ENCODE assay signal across 8 mouse cellular contexts in the genomic region with DNA sequence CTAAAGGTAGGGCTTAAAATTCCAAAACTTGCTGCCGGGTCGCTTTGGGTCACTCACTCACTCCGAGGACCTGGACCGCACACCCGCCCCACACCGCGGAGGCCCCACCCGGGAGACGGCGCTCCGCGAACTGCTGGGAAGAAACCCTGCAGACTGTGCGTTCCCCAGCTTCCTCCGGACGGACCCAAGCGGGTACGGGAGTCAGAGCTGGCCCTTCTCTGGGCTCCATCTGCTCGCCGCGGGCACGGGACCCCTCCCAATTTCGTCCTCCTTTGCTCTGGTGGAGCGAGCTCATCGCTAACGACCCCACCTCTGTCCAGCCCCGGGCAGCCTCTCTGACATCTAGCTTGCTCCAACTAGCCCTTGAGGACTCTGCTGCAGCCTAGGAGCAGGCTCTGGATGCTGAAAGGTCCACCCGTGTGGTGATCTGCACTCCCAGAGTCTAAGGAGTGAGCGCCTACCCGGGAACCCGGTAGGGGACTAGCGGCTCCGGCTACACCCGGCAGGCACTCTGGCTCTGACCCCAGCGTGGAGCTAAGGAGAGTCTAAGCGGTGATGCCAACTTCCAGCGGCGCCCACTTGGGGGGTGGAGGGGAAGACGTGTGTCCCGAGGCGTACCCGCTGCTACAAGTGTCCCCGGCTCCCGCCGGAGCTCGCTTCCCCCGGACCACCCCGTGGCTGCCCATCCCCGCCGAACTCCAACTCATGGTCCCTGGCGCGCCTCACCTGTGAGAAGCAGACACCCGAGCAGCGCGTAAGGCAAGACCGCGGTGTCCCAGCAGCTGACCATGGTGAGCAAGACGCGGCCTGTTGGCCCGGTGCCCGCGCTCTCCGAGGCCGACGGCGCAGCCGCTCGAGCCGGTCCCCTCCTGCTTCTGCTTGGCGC. TPM values are rescaled to one million over a fixed set of nuclear protein-coding genes. Genes with fewer than 3 reads are reported as not detected.
DNase-seq lines count a peak whose midpoint lies in the region; ATAC-seq and TF ChIP-seq lines count a peak whose summit lies in the region.

No protein-coding gene starts in this region.

- ATAC-seq in heart, embryonic 15.5 days (replicated peaks; ENCODE audit: insufficient number of reproducible peaks, insufficient read depth, low FRiP score, low read depth), result peak; percentile 44
- ATAC-seq in limb, embryonic 13.5 days (ENCODE audit: low FRiP score, low read depth), result peak; percentile 70
- ATAC-seq in midbrain, embryonic 13.5 days, result peak; percentile 69

- DNase-seq in left cerebral cortex, adult 2 months (ENCODE audit: extremely low spot score in 1 of 2, low spot score in 2 of 2), result peak in 1 of 2 experiments; percentile 10
- DNase-seq in left cerebral cortex, postnatal 25 days (ENCODE audit: low spot score in 2 of 2), result no peak
- DNase-seq in embryonic facial prominence, embryonic 10.5 days (ENCODE audit: low spot score), result peak; percentile 71
- DNase-seq in testis, postnatal 10 days (ENCODE audit: low spot score), result peak; percentile 73
- DNase-seq in frontal cortex, postnatal 36 days (ENCODE audit: low spot score in 2 of 2), result no peak

- H3K27ac ChIP-seq in left cerebral cortex, adult 2 months, result peak overlapping the region; percentile 68
- peak overlapping the region; percentile 69 for H3K27ac ChIP-seq in embryonic facial prominence, embryonic 10.5 days (replicated peaks)
- peak overlapping the region; percentile 69 for H3K27ac ChIP-seq in heart, embryonic 15.5 days
- H3K27ac ChIP-seq in limb, embryonic 13.5 days, result no peak overlapping the region
- H3K27ac ChIP-seq in midbrain, embryonic 13.5 days, result no peak overlapping the region

- peaks cover 100% of the 10 kb centered on the region for H3K27me3 ChIP-seq in embryonic facial prominence, embryonic 10.5 days (replicated peaks; ENCODE audit: low read depth, poor library complexity, severe bottlenecking)
- H3K27me3 ChIP-seq in heart, embryonic 15.5 days, result peaks cover 76% of the 10 kb centered on the region
- peaks cover 96% of the 10 kb centered on the region for H3K27me3 ChIP-seq in limb, embryonic 13.5 days
- H3K27me3 ChIP-seq in midbrain, embryonic 13.5 days, result peaks cover 94% of the 10 kb centered on the region

- peaks cover 21% of the 10 kb centered on the region for H3K4me1 ChIP-seq in embryonic facial prominence, embryonic 10.5 days
- H3K4me1 ChIP-seq in heart, embryonic 15.5 days (replicated peaks), result peaks cover 25% of the 10 kb centered on the region
- H3K4me1 ChIP-seq in limb, embryonic 13.5 days, result peaks cover 18% of the 10 kb centered on the region
- peaks cover 17% of the 10 kb centered on the region for H3K4me1 ChIP-seq in midbrain, embryonic 13.5 days (replicated peaks)

- H3K36me3 ChIP-seq in embryonic facial prominence, embryonic 10.5 days (replicated peaks), result no peaks in the 10 kb centered on the region
- no peaks in the 10 kb centered on the region for H3K36me3 ChIP-seq in heart, embryonic 15.5 days
- H3K36me3 ChIP-seq in limb, embryonic 13.5 days, result no peaks in the 10 kb centered on the region
- no peaks in the 10 kb centered on the region for H3K36me3 ChIP-seq in midbrain, embryonic 13.5 days

- H3K4me2 ChIP-seq in heart, embryonic 15.5 days, result peak overlapping the region; percentile 90
- peak overlapping the region; percentile 89 for H3K4me2 ChIP-seq in limb, embryonic 13.5 days (replicated peaks)
- peak overlapping the region; percentile 64 for H3K4me2 ChIP-seq in midbrain, embryonic 13.5 days (replicated peaks)

- H3K9ac ChIP-seq in heart, embryonic 15.5 days, result peak overlapping the region; percentile 62
- peak overlapping the region; percentile 53 for H3K9ac ChIP-seq in limb, embryonic 13.5 days
- peak overlapping the region; percentile 50 for H3K9ac ChIP-seq in midbrain, embryonic 13.5 days (replicated peaks)

- no peaks in the 10 kb centered on the region for H3K9me3 ChIP-seq in embryonic facial prominence, embryonic 10.5 days
- H3K9me3 ChIP-seq in heart, embryonic 15.5 days (replicated peaks), result no peaks in the 10 kb centered on the region
- H3K9me3 ChIP-seq in limb, embryonic 13.5 days, result no peaks in the 10 kb centered on the region
- H3K9me3 ChIP-seq in midbrain, embryonic 13.5 days, result no peaks in the 10 kb centered on the region; the same call in 1 of the 2 replicates

- H3K4me3 ChIP-seq in left cerebral cortex, adult 2 months, result peak overlapping the region; percentile 43
- H3K4me3 ChIP-seq in embryonic facial prominence, embryonic 10.5 days, result peak overlapping the region; percentile 60
- peak overlapping the region; percentile 62 for H3K4me3 ChIP-seq in heart, embryonic 15.5 days
- peak overlapping the region; percentile 52 for H3K4me3 ChIP-seq in limb, embryonic 13.5 days
- peak overlapping the region; percentile 42 for H3K4me3 ChIP-seq in midbrain, embryonic 13.5 days (replicated peaks)

- under 1% methylated on average over 69 of the region's 69 CpGs for WGBS in embryonic facial prominence, embryonic 10.5 days
- under 1% methylated on average over 69 of the region's 69 CpGs for WGBS in heart, embryonic 15.5 days
- WGBS in limb, embryonic 13.5 days, result under 1% methylated on average over 58 of the region's 69 CpGs
- under 1% methylated on average over 68 of the region's 69 CpGs for WGBS in midbrain, embryonic 13.5 days

- TF ChIP-seq CTCF in left cerebral cortex, adult 2 months (IDR thresholded peaks at IDR 0.05), result no peak

- intact Hi-C loops in left cerebral cortex, adult 2 months (cut with DNase I), result loop anchor here (5.0 to 10.0 kb wide), 2 partner anchors 420 to 538 kb away; partner anchors contain the start of genes Cdx2 and Gsx1
- intact Hi-C loops in left cerebral cortex, postnatal 25 days (cut with DNase I), result loop anchor here (2.0 to 10.0 kb wide), 4 partner anchors 408 to 533 kb away; no protein-coding TSS in a partner anchor

RNA-seq across cellular contexts. Expression of gene Flt1, which starts 0.6 kb away (rescaled TPM):
- 10 to 100 TPM; 35.2 to 37.9 TPM for total RNA-seq in left cerebral cortex, adult 2 months (2021)
- 10 to 100 TPM; 30.4 to 33.8 TPM for total RNA-seq in left cerebral cortex, postnatal 25 days (2021)
- 9.5 and 11.0 TPM in 2 replicates for polyA plus RNA-seq in embryonic facial prominence, embryonic 10.5 days (2016; fragmentation: Nextera tagmentation; extraction: Ambion mirVana)
- 22.3 and 24.0 TPM in 2 replicates for polyA plus RNA-seq in heart, embryonic 15.5 days (2015; fragmentation: Nextera tagmentation; extraction: Ambion mirVana)
- 9.5 and 9.6 TPM in 2 replicates for polyA plus RNA-seq in limb, embryonic 13.5 days (2015; fragmentation: Nextera tagmentation; extraction: Ambion mirVana)
- polyA plus RNA-seq in midbrain, embryonic 13.5 days (2015; fragmentation: Nextera tagmentation; extraction: Ambion mirVana), result 8.1 and 9.9 TPM in 2 replicates

Comparison
In these comparisons a context has a peak if more than half of its experiments do, and no peak if none do; other contexts are left out.
1. DNase-seq: peak in embryonic facial prominence, embryonic 10.5 days (single experiment) and testis, postnatal 10 days (single experiment); none in left cerebral cortex, postnatal 25 days (0 of 2) and frontal cortex, postnatal 36 days (0 of 2).
2. H3K27ac ChIP-seq: peak in left cerebral cortex, adult 2 months (single experiment), embryonic facial prominence, embryonic 10.5 days (single experiment) and heart, embryonic 15.5 days (single experiment); none in limb, embryonic 13.5 days (single experiment) and midbrain, embryonic 13.5 days (single experiment).
3. Peak in every context shown above with its lines, with median percentiles within 50 percentile points of each other: H3K4me3 ChIP-seq, ATAC-seq, H3K4me2 ChIP-seq and H3K9ac ChIP-seq.